Mouse (Mus musculus) liver, embryonic 18 days (tissue): ENCODE measurements around the gene Uqcc3. TPM values are rescaled to one million over a fixed set of nuclear protein-coding genes. Genes with fewer than 3 reads are reported as not detected.

Experiments
- polyA plus RNA-seq: library from polyadenylated mRNA; depleted of rRNA; stranded (reverse); fragments of >200 nt; gene quantifications from 2 replicates; pipeline ENCODE4 v1.2.3, GENCODE M21; 2012; rRNA removed

The Uqcc3 gene
- polyA plus RNA-seq, result 27.3 and 30.3 TPM in 2 replicates

DNA sequence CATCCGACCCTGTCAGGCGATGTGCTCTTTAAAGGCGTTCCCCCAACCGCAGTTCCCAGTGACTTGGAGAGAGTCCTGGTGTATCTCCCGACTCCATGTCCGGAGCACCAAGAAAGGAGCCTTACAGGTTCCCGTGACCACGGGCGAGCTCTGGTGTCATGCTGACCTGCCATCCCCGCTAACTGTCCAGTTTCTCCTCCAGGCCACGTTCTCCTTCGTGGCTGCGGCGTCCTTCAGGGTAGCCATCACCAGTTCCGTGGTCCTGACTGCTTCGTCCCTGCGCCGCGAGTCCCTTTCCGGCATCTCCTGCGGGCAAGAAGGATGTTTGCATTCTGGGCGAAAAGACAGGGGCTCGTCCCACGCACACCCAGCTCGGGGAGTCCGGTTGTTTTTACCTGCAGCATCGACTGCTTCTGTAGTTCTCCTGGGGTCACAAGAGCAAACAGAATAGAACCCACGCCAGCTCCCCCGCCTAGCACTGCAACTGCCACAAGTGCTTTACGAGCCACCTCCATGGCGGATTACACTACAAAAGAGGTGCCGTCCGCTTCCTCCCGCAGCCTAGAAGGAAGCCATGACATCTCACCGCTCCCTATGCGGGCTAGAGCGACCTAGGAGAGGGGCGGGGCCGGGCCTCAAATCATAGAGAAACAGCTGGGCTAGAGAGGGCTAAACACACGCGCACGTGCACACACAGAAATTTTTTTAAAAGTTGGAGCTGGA, at the start of gene Uqcc3:
Gene Uqcc3, minus strand, starts transcription at position 613 of the 723 bp plus-strand sequence.

DNA sequence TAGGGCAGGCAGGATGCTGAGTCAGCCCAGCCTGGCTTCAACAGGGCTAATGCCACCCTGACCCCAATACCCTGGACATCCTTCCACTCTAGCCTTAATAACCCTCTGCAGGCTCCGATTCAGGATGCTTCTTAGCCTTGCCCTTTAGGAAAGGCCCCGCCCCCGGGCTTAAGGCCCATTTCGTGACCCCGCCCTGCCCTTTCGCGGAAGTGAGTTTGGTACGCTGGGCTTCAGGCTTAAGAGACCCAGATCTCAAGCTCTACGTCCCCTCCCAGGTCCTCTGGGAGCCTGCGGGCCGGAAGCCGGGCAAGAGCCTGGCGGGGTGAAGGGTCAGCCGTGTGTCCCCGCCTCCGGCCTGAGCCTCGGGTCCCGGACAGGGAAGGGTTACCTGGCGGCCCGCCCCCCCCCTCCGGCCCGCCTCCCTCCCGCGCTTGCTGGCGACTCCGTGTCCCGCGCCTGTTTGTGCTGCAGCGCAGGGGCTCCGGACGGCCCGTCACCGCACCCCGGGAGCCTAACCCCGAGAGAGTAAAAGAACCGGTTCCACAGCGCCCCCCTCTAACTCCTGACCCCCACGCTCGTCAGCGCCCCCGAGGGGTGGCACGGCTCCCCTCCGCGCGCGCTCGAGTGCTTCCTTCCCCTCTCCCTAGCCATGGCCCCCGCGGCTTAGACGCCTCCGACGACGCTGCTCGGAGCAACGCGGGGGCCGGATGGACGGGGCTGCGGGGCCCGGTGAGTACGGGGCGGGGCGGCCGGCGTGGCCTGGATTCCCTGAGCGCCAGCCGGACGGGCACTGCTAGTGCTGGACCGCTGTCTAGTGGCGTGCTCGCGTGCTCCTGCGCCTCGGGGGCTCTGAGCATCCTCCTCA, 48.7 kb upstream of the Uqcc3 start, which contains the start of the genes Rom1 and Eml3:
Gene Rom1, minus strand, starts transcription at position 133 of the 865 bp plus-strand sequence.
Gene Eml3, plus strand, starts transcription at position 329 of the 865 bp plus-strand sequence.

DNA sequence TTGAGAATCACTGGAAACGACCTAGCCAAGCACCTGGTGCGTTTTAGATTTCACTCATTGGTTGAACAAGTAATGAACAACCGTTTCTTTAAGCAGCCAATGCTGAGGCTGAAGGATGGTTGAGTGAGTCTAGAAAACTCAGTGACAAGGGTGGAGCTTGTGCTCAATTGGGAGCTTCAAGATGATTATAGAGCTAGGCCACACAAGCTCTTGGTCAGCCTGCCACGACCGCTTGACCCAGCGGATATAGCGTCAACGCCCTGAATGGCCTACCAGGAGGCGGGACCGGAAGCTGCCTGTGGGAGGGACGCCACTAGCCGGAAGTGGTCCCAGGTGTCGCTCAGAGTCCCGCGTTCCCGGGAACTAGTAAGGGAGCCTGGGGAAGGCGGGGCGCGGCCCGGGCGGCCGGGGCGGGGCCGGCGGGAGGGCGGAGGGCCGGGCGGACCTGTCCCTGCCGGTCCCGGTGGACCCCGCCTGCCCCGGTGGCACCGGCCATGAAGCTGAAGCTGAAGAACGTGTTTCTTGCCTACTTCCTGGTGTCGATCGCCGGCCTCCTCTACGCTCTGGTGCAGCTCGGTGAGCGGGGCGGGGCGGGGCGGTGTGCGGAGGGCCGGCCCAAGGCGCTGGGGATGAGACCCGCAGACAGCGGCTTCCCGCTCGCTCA, 39.5 kb upstream of the Uqcc3 start, which contains the start of gene B3gat3:
Gene B3gat3, plus strand, starts transcription at position 302 of the 664 bp plus-strand sequence.

DNA sequence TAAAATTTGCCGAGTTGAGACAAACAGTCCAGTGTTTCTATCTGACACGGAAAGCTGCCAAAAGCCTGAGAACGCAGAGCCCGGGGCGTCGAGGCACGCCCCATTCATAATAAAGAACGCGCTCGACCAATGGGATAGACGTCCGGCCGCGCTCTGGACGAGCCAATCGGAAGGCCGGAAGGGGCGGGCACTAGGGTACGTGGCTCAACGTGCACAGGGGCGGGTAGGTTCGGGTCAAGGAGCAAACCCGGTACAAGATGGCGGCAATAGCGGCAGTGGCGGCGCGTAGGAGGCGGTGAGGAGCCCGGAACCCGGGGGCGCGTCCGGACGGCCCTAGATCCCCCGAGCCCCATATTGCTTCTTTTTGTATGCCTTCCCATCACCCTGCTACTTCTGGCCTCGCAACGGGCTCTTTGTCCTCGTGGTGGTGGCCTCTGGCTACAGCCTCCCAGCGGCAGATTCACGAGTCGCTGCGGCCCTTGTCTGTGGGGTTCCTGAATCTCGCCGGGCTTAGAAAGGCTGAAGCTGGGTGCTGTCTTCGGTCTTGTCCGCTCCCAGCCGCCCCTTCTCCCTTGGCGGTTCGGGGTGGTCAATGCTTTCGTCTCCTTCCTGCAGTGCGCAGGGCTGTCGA, 17.3 kb upstream of the Uqcc3 start, which contains the start of gene Ganab:
Gene Ganab, plus strand, starts transcription at position 207 of the 631 bp plus-strand sequence.

DNA sequence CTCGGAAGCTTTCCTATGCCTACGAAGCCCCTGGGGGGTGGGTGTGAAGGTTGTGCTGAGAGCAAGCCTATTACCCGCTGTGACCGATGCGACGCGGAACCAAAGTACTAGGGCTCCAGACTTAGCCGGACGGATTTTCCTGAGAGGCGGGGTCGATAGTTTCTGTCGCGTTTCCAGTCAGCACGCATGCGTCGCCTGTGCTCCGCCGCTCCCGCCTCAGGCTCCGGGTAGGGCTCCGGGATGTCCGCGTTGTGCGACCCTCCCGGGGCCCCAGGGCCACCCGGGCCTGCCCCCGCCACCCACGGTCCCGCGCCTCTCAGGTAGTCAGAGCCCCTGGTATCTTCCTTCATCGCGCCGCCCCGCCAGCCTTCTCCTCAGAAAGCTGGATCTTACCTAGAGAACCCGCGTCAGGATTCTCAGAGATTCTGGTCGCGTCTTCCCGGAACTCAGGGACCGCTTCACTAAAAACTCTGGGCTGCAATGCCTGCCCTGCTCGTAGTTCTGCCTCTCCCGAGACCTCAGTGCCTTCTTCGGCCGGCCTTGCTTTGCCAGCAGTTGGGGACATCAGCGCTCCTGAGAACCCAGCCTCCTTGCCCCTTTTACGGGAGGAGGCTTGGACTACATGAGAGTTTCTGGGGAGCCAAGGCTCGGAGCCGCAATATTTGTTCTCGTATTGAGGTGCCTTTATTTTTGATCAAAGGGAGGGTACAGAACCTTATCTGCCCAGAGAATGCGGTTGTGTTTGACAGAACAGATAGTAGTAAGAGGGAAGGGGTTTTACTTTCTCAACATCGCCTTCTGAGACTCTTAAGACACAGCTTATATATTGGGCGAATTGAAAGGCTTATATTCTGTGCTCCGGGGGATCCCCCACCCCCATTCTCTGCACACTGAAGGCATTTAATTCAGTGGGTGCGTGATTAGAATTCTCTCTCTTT, 12.4 kb upstream of the Uqcc3 start, which contains the start of gene Ints5:
Gene Ints5, plus strand, starts transcription at position 177 of the 938 bp plus-strand sequence.

DNA sequence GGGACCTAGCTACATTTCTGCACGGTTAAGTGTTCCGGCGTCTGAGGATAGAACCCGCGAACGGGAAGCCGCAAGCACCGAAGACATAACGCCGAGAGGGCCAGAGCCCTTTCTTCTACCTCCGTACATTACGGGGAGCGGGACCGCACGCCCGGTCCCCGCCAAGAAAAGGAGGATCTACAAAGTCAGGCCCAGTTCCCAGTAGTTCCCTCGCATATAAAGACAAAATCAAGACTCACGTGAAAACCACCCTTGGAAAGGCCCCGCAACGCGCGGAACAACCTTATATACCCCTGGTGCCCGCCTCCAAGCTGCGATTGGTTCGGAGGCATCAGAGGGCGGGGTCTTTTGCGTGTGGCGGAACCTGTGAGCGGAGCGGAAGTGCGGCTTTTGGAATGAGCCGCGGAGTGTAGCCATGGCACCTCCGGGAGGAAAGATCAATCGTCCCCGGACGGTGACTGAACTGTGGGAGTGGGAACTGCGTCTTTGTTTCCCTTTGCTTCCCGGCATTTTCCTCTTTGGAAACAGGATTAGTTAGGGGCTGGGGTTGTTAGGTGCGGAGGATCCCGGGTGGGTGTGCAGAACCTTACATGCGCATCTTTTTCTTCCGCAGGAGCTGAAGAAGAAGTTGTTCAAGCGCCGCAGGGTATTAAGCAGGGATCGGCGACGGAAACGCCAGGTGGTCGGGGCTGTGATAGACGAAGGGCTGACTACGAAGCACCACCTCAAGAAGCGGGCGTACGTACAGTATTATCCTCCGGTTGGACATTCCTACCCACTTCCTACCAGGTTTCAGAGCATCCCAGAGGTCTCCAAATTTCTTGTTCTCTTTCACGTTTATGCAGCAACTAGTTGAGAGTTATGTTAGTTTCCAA, 8.0 kb upstream of the Uqcc3 start, which contains the start of the genes 1810009A15Rik and Gm49416:
Gene 1810009A15Rik, plus strand, starts transcription at position 343 of the 875 bp plus-strand sequence.
Gene Gm49416, plus strand, starts transcription at position 416 of the 875 bp plus-strand sequence.

DNA sequence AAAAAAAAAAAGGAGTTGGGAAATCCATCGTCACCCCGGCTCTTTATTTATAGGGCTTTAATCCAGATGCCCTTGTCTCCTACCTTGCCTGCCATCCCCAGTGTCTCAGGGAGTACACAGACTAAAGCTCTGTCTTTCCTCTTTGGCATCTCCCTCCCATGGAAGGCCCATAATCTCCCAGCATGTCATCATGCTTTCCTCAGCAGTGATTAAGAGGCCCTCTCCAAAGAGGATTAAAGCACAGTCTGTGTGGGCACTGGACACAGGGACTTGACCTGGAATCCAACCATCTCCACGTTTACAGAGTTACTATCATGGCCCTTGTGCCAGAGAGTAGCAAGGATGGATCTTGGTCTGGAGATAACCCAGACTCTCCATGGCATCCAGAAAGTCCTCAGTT, 2.9 kb upstream of the Uqcc3 start, which contains the start of the genes Lbhd1 and Gm49403:
Gene Lbhd1, plus strand, starts transcription at position 117 of the 400 bp plus-strand sequence.
Gene Gm49403, plus strand, starts transcription at position 315 of the 400 bp plus-strand sequence.

DNA sequence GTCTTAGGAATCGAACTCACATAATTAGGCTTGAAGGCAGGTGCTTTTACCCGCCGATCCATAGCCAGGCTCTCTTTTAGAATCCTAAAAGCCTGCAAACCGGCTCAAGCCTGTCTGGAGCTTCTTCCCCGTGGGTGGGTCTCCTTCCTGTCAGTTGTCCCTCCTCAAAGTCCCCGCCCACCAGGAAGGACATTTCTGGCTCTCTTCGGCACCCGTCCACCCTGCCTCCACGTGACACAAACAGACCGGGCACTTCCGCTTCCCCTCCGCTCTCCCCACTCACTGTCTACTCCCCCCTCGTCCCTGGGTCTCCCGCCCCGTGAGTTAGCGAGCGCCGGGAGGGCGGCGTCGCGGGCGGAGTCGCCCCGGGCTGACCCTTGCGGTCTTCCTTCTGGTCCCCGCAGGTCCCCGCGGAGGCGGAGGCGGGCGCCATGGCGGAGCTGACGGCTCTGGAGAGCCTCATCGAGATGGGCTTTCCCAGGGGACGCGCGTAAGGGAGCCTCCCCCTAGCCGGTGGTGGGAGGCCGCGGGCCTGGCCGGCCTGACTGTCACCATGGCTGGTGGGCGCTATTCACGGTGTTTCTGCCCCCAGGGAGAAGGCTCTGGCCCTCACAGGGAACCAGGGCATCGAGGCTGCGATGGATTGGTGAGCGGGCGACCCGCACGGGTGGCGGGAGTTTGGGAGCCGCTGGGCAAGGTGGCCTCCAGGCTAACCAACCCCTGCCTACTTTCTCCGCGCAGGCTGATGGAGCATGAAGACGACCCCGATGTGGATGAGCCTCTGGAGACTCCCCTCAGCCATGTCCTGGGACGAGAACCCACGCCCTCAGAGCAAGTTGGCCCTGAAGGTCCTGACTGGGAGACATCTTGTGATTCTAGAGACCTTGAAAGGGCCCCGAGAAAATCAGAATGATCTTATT, 9.2 kb downstream of the Uqcc3 start, which contains the start of gene Ubxn1:
Gene Ubxn1, plus strand, starts transcription at position 230 of the 920 bp plus-strand sequence.

DNA sequence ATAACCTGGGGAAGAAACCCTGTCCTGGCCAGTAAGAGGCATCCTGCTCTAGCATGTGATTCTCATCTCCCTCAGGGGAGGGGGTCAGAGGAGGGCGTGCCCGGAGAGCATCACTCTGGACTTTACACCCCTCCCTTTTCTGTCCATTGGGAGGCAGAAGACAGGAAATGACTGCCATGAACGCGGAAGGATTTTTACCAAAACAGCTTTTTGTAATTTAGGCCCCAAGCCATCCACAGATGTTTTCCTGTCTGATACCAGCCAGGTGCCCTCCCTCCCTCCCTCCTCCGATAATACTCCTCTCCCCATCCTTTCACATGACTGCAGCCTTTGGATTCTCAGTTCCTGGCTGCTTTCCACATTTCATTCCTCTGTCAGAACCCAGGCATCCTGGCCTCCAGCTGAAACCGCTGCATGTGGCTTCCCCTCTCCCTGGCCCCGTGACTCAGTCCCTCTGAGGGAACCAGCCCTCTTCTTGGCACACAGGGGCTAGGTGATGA, 30.3 kb downstream of the Uqcc3 start, which contains the start of gene Lrrn4cl:
Gene Lrrn4cl, plus strand, starts transcription at position 367 of the 500 bp plus-strand sequence.

DNA sequence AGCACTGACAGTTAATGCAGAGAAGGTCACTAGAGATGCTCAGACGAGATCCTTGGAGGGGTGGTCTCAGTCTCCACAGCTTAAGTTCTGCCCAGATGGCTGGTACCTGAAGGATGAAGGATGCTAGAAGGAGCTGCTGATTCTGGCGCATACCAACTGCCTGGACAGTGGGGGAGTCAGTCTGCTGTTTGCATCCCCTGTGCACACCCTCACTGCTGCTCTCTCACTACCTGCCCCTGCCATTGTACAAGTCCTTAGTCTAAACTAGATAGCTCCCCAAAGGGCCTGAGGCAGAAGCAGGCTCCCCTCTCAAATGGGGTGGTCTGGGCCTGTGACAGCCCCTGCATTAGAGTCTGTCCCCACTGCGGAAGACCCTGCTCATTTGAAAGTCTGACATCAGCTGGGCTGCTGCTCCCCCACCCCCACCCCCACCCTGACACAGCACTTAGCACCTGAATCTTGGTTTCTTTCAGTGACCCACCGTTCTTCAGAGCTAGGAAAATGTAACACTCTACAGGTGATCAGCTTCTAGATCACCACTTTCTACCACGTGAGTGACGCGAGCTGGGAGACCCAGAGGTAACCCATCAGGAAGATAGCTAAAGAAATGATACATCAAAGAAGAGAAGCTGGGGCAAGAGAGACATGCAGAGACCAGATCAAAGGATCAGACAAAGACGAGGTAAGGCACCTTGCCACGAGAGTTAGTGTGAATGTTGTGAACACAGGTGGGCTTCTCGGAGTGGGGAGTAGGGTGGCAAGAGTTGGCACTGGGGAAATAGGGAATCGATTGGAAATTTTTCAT, 41.4 kb downstream of the Uqcc3 start, which contains the start of gene Gng3:
Gene Gng3, minus strand, starts transcription at position 92 of the 805 bp plus-strand sequence.

DNA sequence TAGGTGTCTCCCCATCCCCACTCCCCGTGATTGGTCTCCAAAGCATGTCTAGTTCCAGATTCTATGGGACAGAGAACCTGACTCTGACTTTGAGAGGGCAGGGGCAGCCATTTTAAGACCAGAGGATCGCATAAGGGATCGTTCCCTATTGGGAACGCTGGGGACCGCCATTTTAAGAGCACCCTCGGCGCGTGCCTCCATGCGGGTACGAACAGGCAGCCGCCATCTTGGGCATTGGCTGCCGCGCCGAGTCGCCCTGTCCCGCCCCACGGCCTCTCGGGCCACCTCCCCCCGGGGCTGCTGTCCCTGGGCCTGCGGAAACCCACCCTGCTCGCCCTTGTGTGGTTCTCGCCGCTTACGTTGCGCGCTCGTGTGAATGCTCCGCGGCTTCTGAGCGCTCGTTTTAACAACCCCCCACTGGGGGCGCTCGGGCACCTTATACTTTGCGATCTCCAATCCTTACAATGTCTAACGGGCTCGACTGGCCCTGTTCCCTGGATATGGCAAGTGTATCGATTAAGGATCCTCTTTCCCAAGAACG, 43.4 kb downstream of the Uqcc3 start, which contains the start of gene Bscl2:
Gene Bscl2, plus strand, starts transcription at position 217 of the 541 bp plus-strand sequence.

Other genes starting within 250 kb of the Uqcc3 start
- gene Chrm1, start 217.1 kb downstream of the Uqcc3 start, polyA plus RNA-seq, result under 0.01 and 0.02 TPM in 2 replicates
- 69.0 and 73.7 TPM in 2 replicates for gene Slc3a2, start 157.6 kb downstream of the Uqcc3 start, polyA plus RNA-seq
- gene Wdr74, start 145.1 kb downstream of the Uqcc3 start, polyA plus RNA-seq, result 23.6 and 26.8 TPM in 2 replicates
- 0.14 and 0.22 TPM in 2 replicates for gene 1700092M07Rik, start 140.2 kb downstream of the Uqcc3 start, polyA plus RNA-seq
- gene Stx5a, start 139.5 kb downstream of the Uqcc3 start, polyA plus RNA-seq, result 42.5 and 43.8 TPM in 2 replicates
- 66.5 and 71.8 TPM in 2 replicates for gene Nxf1, start 123.8 kb downstream of the Uqcc3 start, polyA plus RNA-seq
- 50.0 and 53.2 TPM in 2 replicates for gene Tmem223, start 109.9 kb downstream of the Uqcc3 start, polyA plus RNA-seq
- gene Tmem179b, start 106.5 kb downstream of the Uqcc3 start, polyA plus RNA-seq, result 55.2 and 62.8 TPM in 2 replicates
- 6.0 and 6.1 TPM in 2 replicates for gene Taf6l, start 94.5 kb downstream of the Uqcc3 start, polyA plus RNA-seq
- gene Polr2g, start 82.3 kb downstream of the Uqcc3 start, polyA plus RNA-seq, result 50.2 and 51.9 TPM in 2 replicates
- 0.63 and 0.78 TPM in 2 replicates for gene Zbtb3, start 78.4 kb downstream of the Uqcc3 start, polyA plus RNA-seq
- 12.9 and 13.3 TPM in 2 replicates for gene Ttc9c, start 61.6 kb downstream of the Uqcc3 start, polyA plus RNA-seq
- gene Hnrnpul2, start 60.9 kb downstream of the Uqcc3 start, polyA plus RNA-seq, result 26.5 and 29.8 TPM in 2 replicates
- gene AC129217.1, start 51.1 kb downstream of the Uqcc3 start, polyA plus RNA-seq, result 0.14 and 0.93 TPM in 2 replicates
- gene Bscl2, start 43.5 kb downstream of the Uqcc3 start, polyA plus RNA-seq, result 18.0 and 18.1 TPM in 2 replicates
- gene Gng3, start 41.7 kb downstream of the Uqcc3 start, polyA plus RNA-seq, result 0.04 and 0.06 TPM in 2 replicates
- gene Lrrn4cl, start 30.2 kb downstream of the Uqcc3 start, polyA plus RNA-seq, result 0.22 and 0.23 TPM in 2 replicates
- gene Ubxn1, start 9.4 kb downstream of the Uqcc3 start, polyA plus RNA-seq, result 63.3 and 71.1 TPM in 2 replicates
- gene Lbhd1, start 2.8 kb upstream of the Uqcc3 start, polyA plus RNA-seq, result 2.1 and 2.2 TPM in 2 replicates
- not detected in 2 replicates for gene Gm49403, start 3.0 kb upstream of the Uqcc3 start, polyA plus RNA-seq
- 30.7 and 31.4 TPM in 2 replicates for gene 1810009A15Rik, start 7.9 kb upstream of the Uqcc3 start, polyA plus RNA-seq
- gene Gm49416, start 8.0 kb upstream of the Uqcc3 start, polyA plus RNA-seq, result not detected in 2 replicates
- gene Ints5, start 12.1 kb upstream of the Uqcc3 start, polyA plus RNA-seq, result 8.9 and 9.1 TPM in 2 replicates
- gene Ganab, start 17.1 kb upstream of the Uqcc3 start, polyA plus RNA-seq, result 72.8 and 81.9 TPM in 2 replicates
- gene B3gat3, start 39.5 kb upstream of the Uqcc3 start, polyA plus RNA-seq, result 32.9 and 35.2 TPM in 2 replicates
- gene Rom1, start 48.4 kb upstream of the Uqcc3 start, polyA plus RNA-seq, result 1.9 and 2.0 TPM in 2 replicates
- gene Eml3, start 48.6 kb upstream of the Uqcc3 start, polyA plus RNA-seq, result 9.6 and 11.4 TPM in 2 replicates
- 17.0 and 17.4 TPM in 2 replicates for gene Mta2, start 61.0 kb upstream of the Uqcc3 start, polyA plus RNA-seq
- 8.7 and 9.0 TPM in 2 replicates for gene Tut1, start 72.9 kb upstream of the Uqcc3 start, polyA plus RNA-seq
- 149 and 173 TPM in 2 replicates for gene Eef1g, start 86.1 kb upstream of the Uqcc3 start, polyA plus RNA-seq
- gene Ahnak, start 108.4 kb upstream of the Uqcc3 start, polyA plus RNA-seq, result 2.0 TPM in 2 replicates
- not detected in 2 replicates for gene Scgb1a1, start 207.0 kb upstream of the Uqcc3 start, polyA plus RNA-seq